Mouse (Mus musculus): ENCODE measurements at regions not wholly inside any gene's neighbourhood (a gene's known extent, or its start where the extent isn't known, plus 50 kb on each side); places are given as distances from the start of the nearest gene placed in this dataset.

DNA sequence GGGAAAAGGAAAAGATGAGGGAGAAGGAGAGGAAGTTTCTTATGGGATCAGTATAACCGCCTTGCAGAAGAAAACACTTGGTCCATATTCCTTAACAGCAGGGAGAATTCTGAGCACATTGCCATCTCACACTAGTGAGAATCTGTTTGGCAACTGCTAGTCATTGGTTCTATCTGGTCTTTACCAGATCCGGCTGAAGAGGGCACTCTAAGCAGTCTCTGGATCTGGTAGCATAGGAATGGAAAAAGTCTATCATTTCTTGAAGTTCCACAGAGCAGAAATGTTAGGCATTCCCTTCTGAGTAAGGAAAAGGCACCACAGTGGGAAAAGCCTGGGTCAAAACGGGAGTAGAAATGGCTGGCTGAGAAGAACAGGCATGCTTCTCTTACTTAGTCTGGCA is 315.4 kb upstream of the Apob start:
- DNase-seq (ENCODE audit: low spot score): no peak

DNA sequence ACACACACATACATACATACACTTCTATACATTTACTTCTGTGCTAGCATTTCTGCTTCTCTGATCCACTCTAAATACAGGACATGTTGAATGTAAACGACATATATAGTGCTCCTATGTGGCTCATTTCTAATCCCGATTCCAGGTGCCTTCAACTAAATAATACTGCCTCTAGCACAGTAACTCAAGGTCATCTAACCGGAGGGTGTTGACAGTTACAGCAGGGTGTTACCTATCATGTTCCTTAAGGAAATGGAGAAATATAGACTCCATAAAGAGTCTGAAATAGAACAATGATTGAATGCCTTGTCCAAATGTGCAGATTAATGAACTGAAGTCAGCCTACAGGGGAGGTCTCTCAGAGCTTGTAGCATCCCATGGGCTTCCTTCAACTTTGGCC is 307.3 kb upstream of the Apob start:
- no peak for DNase-seq (ENCODE audit: low spot score)

DNA sequence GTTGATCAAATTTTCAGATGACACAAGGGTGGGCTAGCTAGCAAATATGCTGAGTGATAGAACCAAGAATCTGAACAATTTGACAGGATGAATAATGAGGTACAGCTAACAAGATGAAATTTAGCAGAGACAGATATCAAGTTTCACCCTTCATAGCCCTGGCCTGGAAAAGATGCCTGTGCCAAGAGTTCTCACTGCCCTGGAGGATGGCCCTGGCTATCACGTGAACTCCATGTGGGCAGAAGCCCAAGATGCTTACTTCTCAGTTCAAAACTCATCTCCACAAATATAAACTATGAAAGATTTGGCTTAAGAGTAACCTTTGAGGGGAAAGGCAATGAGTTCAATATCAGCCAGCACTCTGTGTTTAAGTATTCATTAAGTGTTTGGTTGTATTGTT is 306.9 kb upstream of the Apob start:
- DNase-seq (ENCODE audit: low spot score): no peak

DNA sequence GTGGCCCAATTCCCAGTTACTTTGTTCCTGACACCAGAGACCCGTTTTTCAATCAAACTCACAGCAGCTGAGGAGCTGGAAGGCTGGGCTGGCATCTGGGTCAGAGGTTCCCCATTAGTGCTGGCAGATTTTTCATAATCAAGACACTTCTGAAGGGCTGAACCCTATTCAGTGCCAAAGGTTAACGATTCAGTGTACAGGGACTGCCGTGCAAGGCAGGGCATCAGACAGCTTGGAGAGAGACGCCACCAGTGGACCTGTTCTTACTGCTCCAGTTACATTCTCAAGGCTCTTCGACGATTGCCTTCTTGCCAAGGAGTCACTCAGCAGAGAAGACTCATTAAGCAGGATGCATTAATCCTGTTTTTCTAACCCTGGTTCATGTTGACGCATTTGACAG is 285.5 kb upstream of the Apob start:
- no peak for DNase-seq (ENCODE audit: low spot score)

DNA sequence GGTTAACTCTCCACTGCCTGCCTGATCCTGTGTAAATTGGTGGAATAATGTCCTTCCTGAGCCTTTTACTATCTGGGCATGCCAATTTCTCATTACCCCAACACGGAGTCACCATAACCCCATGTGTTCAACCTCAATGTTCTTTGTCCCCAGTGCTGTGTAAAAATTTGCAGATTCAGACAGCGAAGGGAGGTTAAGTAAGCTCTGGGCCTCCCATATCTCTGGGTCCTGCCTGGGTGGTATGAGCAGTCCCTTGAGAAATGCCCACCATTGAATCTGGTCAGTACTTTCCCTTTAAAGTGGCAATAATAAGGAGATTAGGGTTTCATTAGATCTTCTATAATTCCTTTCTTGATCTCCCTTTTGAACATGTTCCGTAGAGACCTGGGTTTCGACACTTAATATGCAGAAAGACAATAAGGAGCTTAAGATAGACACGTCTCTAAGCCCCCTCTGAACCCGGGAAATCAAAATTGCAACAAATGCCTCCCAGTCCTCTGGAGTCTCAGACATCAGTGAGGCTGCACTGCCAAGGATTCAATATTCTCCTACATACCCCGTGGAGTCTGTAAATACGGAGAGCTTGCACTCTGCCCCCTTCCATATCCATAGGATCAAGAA is 279.0 kb upstream of the Apob start:
- DNase-seq (ENCODE audit: low spot score): no peak

DNA sequence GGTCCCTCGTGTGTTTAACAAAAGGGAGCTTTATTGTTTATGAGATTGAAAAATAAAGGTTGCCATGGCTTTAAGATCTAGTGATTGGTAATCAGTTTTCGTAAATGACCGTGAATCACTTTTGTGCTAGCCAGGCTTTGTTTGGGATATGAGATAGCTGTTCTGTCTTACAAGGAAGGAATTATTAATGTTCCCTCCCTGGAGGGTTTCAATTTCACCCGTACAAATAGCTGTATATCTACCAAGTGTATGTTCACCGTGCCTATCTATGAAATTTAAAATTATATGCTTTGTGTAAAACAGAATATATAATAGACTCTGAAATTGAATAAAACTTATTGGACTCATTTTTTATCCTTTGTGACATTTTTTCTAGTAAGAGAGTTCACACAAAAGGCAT is 268.3 kb upstream of the Apob start:
- no peak for DNase-seq (ENCODE audit: low spot score)

DNA sequence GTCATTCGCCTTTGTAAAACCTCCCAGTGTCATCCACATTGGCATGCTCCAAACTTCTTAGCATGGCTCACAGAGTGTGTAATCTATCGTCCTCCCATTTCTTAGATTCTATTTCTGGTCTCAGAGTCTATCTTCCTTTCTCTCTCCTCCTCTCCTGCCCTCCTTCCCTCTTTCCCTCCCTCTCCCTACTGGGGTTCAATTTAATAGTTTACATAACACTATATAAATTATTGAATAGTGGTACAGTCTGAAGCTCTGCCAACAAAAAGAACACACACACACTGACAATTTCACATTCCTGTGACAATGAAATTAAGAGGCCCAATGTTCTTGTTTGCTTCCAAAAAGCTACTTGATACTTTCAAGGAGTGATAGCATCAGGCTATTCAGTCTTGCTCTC is 267.6 kb upstream of the Apob start:
- DNase-seq (ENCODE audit: low spot score): no peak

DNA sequence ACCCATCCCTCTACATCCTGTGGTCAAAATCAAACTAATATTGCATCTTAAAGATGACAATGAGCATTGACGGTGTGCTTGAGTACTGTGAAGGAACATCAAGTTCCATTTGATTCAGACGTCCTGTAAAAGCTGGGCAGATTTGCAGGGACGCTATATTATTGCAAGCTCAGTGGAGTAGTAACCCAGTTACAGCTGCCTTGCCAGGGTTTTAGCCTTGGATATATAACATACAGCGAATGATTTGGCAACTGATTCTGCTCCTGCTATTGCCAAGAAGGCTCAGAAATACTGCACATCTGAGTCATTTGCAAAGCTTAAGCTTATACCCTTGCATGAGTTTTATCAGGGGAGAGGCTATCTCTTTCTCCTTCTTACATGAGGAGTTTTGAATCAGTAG is 262.4 kb upstream of the Apob start:
- DNase-seq (ENCODE audit: low spot score): no peak

DNA sequence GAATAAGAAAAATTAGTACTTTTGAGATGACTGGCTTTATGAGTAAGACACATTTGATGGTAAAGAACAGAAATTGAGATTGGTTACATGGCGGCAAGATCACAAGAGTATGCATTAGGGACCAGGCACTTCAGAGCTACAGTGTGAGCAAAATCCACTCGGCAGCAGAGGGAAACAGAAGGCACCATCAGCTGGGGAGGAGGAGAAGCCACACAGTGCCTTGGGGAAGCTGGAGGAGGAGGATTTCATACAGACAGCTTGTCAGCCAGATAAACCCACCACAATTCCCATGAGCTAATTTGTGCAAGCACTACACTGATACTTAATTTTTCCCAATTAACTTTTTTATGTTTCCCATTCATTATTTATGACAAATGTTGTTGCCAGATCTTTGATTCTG is 258.9 kb upstream of the Apob start:
- no peak for DNase-seq (ENCODE audit: low spot score)

DNA sequence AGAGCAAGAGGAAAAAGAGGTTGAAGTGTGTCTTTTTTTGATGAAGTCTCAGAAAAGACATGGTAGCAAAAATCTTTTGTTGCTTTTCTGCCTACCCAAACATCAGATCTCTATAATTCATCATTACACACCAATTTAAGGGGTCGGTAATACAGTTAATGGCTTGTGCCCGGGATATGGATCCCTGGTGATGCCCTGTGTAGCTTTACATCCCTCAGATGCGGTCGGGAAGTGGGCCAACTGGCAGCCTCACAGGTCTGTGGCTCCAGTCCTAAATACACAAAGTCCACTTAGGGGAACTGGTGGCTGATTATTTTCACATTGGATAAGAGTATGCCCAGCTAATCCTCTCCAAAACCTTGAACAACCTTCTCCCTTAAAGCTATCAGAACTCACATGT is 258.4 kb upstream of the Apob start:
- DNase-seq (ENCODE audit: low spot score): no peak

DNA sequence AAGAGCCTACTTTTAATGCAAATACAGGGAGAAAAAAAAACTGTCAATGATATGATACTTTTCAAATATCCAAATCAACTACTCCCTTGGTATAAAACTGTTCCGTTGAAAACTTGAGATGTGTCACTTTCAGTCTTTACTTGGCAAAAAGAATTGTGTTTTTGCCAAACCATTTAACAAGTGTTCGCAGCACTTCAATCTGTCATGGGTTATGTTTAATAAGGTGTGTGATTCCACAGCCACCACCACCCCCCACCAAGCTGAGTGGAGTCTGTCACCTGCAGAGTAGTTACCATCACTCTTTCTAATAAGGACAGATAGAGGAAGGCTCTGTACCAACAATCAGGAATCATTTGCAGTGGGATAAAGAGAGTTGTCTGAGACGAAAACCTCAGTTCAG is 252.5 kb upstream of the Apob start:
- no peak for DNase-seq (ENCODE audit: low spot score)

DNA sequence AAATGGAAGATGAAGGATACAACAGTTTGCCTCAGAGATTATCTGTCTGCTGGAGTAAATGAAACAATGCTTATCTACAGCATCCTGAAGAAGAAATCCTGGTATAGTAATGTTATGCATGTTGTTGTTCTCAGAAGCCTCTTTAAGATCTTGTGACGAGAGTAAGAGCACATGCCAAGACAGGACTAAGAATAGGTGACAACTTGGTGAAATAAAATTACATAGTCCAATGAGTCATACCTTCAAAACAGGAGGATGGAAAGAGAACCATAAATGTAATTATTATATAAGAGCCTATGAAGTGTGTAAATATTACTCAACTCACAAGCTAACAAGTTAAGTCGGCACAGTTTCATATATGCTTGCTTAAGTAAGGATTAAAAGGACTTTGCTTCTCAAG is 239.4 kb upstream of the Apob start:
- DNase-seq (ENCODE audit: low spot score): no peak

DNA sequence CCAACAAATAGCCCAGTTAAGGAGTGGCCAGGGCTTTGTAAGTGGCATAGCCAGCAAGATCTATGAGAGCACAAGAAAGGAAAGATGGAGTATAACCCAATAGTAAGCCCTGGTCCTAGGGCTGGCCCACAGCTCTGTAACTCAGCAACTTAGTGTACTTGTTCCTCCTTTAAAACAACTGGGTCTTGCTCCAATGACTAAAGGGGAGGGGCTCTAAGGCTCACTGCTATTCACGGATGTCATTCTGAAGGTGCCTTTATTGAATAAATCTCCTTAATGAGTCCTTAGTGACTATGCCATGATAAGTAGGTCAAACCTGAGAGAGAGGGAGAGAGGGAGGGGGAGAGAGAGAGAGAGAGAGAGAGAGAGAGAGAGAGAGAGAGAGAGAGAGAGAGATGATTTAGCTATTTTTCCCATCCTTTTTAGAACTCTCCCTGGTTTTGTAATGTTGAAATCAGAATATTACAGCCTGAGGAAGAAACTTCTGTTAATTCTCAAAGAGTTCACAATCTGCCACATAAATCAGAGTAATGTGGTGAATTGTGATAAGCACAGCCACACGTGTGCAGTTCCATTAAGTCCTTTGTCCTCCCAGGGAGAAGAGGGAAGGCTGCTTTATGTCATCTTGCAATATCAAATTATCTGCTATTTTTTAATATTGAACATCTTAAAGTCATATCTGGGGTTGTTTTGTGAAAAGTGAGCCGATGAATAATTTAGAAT is 238.7 kb upstream of the Apob start:
- no peak for DNase-seq (ENCODE audit: low spot score)

DNA sequence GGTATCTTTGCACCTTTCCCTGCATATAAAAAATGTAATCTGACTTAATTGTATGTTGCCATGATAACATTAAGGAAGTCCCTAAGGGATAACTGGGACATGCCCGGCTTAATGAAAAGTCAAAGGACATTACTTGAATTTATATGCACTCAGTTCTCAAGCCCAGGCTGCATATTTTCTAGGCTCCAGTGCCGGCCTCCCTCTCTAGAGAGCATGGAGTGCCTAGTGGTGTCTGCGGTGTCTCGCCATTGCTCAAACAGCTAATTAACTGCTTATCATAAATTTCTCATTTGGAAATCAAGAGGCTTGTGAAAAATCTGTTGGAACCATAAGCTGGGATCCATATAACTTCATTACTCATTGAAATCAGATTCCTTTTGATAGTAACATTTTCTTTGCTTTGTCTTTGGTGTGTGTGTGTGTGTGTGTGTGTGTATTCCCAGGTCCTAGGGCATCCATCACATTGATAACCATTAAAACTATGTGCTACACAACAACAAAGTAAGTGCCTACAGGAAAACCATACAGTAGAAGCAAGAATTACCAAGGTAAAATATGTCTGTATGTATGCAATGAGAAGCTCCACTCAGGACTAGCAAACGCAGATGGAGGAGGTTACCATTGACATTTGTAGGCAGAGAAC is 238.0 kb upstream of the Apob start:
- no peak for DNase-seq (ENCODE audit: low spot score)

DNA sequence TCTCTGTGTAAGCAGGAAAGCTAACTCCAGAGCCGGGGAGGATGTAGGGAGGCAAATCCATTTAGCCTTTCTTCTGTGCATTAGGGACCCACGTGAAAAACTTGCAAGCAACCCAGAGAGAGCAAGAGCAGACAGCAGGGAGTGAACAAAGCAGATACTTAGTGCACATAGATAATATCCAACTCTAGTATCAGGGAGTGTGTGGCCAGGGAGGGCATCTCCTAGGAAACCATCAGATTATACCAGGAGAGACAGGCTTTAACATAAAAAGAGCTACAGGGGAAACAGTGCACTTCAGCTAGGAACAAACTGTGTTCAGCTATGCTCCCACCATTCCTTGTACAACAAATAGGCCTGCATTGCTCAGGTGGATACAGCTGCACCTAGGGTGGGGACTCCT is 230.7 kb upstream of the Apob start:
- no peak for DNase-seq (ENCODE audit: low spot score)

DNA sequence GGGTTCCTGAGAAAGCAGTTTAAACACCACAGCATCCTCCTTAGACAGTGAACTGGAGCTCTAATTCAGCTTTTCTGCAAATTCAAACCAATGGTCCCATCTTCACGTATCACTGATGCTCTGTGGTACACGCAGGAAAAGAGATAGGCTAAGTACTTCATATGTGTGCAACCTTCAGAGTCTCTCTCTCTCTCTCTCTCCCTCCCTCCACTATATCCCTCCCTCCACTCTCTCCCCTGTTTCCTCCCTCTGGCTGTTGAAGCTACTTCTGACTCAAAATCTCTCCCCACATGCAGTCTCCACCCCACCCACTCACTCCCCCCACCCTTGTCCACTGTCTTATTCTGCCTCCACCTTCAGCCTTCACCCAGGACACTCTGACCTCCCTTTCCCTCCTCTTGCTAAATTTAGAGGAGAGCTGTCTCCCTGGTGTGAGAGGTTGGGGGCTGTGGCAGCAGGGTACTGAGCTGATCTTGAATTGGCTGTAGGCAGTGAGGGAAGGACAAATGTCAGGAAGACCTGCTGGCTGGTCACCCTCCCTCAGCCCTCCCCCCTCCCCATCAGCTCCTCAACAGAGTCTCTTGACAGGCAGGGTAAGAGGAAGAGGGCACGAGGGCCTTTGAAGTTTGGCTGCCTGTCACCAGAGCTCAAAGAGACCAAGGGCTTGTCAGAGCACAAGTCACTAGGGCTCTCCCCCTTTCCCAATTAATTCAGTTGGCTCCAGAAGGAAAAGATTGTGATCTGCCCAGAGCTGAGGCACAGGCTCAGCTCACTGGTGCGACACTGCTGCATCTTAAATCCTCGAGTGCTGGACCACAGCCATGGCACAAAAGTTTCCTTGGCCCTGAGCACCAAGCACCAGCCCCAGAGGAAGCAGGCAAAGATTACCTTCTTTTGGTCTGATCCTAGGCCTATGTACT is 227.9 kb upstream of the Apob start:
- no peak for DNase-seq (ENCODE audit: low spot score)

DNA sequence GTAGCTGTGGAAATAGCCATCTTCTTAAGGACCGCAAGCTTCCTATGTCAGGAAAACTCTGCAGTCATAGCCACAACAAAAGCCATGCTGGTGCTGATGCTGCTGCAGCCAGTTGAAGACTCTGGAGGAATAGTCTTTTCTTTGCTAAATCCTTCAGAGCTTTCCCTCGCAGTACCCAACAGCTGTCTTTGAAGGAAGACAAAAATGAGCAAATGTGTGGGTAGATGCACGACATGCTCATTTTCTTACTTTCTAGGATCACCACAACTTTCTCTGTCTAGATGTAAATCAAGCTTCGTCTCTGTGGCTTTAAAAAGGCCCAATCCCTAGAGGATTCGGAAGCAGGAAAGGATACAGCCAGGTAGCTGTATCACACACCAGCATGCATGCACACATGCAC is 222.6 kb upstream of the Apob start:
- DNase-seq (ENCODE audit: low spot score): no peak

DNA sequence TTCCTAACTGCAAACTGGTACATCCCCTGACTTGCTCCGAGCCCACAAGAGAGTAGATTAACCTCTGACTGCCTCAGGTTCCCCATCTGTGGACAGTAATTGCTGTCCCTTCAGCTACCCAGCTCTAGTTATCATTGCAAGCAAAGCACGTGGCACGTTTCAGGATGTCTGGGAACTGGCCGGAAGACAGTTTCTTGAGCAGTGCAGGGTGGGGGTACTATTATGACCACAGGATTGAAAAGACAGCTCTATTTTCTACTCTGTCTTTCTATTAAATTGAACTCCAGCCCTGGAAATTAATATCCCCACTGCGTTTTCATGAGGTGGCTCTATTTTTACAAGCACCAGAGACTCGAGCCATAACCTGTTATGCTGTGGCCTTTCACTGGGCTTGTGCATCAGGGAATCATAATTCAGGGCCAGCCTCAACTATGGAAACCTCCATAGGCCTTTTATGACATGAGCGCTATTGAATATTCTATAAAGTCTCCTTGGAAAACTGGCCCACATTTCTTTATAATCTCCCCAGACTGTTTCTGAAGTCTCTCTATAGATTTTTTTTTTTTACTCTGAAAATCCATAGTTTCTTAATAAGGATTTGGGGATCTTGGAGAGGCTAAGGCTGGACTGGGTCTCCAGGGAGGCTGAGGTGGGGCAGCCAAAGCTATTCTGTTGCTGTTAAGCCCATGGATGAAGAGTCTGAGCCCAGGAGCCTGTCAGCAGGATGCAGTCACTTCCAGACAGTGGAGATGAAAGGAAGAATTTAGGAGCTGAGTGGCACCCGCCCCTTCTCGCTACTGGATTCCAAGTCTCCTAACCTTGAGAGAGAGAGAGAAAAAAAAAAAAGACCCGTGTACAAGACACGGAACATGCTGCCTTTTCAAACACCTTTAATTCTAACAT is 212.4 kb upstream of the Apob start:
- DNase-seq (ENCODE audit: low spot score): no peak

DNA sequence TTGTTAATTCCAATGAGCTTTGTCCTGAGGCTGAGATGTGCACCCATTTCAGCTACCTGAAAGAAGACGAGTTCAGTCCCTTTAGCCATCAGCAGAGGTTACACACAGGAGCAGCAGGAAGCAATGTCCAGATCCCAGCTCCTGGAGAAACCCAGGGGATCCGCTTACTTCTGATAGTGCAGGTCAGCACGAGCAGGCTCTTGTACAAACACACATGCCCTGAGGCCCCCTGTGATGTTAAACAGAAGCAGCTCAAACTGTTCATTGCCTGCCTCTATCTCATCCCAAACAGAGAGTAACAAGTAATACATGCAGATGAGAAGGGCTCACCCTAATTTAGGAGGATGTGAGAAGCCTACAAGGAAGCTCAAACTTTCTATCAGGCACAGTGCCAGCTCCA is 203.3 kb upstream of the Apob start:
- DNase-seq (ENCODE audit: low spot score): no peak

DNA sequence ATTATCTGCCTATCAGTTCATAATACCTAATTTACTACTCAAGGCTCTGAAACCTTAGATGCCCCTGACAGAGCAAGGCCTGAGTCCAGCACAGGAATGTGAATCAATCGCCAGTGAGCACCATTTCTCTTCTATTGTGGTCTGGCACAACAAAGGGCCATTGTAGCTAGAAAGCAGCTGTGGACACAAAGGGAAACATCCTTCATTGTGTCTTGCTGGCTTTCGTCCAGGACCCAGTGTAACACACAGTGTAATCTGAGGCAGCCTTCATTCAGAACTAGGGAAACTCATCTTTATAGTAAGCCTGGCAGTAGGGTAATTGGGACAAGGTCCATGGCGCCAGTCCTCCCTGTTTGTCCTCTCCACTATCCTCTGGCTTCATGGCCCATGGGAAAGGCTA is 201.1 kb upstream of the Apob start:
- DNase-seq (ENCODE audit: low spot score): peak; percentile 51

DNA sequence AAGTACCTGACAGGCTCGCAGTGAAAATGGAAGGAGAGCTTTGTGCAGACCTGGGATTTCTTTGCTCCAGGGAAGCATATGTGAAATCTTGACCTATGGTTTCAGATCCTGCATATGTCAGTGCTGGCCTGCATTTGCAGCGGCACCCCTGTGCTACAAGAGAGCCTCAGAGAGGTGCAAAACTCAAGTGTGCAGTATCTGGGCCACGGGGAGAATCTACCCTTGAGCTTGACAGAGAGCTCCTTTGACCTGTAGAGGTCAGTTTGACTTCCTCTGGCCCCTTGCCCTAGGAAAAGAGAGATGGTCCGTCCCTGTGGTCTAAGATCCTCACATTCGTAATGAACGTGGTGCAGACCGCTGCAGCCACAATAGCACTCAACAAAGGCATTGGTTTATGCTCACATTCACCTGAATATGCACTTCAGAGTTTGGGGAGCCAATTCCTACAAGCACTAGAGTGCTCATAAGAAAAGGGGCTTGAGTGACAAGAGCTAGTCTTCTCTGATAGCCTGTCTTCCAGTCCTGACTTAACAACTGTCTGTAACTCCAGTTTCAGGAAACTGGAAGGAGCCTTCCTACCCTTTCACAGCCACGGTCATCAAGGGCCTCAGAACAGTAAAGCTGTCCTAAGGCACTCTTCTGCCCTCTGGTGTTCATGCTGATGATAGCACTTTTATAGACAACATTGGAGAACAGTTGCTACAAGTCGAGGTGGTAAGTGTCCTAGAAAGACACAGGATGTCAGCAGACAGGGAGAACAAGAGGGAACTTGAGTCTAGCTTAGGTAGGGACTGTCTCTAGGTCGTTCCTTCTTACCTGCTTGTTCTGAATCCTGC is 200.0 kb upstream of the Apob start:
- peak; percentile 73 for DNase-seq (ENCODE audit: low spot score)

All from left cerebral cortex, adult 11 months (tissue).